Mouse (Mus musculus) retina, embryonic 14.5 days (tissue): ENCODE data around the gene Cenpv.
"Not testable (repeated sequence)": the region's sequence is repeated elsewhere in the genome, so short reads cannot be mapped to it uniquely, and the experiment has no call there.

Source experiments
- DNase-seq: peaks from one replicate; pipeline ENCODE4 v3.0.0-alpha.2; 2015; ENCODE audit warnings: low spot score

Gene Cenpv

DNA sequence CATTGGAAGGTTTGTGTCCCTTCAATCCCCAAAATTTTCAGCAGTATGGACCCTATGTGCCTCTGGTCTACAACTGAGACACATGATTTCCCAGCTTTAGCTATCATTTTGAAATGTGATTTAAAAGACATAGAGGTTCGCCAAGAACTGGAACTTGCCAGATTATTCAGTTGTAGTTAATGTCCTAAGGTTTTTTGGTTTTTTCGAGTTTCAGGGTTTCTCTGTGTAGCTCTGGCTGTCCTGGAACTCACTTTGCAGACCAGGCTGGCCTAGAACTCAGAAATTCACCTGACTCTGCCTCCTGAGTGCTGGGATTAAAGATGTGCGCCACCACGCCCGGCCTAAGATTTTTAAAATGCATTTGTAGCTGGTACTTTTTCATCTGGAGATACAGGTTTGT lies 14.6 kb upstream of the Cenpv start:
- no peak for DNase-seq

DNA sequence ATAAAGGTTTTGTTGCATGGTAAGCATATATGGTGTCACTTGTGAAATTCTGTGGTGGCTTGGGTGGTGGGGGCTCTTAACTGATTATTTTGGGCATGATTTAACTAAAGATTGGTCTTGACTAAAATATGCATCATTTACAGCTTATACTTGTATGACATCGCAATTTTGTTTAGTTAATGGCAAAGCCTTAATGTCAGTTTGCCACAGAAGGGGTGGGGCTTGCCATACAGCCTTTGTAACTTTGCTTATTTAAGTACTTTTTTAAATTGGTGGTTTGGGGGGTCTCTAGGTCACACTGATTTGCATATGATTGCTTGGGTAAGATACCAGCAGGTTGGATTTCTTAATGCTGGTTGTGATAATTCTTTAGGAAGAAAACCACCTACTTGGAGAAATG lies 14.1 kb upstream of the Cenpv start:
- no peak for DNase-seq

DNA sequence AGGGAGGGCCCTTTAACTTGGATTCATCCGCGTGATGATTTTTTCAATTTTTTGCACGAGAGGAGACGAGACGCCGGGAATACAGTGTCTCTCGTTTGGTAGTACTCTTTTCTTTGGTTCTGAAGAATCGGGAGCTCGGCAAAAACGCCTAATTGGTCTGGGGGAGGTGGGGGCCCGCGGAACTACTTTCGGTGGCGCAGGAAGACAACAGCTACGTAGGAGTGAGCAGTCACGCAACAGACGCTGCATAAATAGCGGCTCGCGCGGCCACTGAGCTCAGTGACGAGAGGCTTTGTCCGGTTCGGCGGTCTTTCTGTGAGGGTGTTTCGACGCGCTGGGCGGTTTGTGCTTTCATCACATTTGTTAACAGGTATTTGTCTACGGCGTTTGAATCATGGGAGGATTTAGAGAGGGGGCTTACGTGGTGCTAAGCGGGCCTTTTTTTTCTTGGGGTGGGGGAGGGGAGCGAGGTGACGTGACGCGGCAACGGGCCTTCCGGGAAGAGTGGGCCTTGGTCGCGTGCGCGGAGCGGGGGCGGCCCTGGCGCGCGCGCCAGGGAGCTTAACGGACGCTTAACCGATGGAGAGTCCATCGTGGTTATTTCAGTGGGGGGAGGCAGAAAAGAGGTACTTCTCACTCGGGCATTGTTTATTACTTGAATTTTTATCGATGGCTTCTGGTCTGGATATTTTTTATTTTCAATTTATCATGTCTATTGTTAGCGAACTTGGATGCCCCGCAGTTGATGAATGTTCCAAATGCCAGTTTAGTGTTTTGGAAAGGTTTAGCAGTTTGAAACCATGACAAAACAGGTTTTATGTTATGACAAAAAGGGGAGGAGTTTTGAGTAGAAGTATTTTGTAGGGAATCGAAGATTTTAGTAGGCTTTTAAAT lies 12.4 kb upstream of the Cenpv start:
- DNase-seq: peak; percentile 96

DNA sequence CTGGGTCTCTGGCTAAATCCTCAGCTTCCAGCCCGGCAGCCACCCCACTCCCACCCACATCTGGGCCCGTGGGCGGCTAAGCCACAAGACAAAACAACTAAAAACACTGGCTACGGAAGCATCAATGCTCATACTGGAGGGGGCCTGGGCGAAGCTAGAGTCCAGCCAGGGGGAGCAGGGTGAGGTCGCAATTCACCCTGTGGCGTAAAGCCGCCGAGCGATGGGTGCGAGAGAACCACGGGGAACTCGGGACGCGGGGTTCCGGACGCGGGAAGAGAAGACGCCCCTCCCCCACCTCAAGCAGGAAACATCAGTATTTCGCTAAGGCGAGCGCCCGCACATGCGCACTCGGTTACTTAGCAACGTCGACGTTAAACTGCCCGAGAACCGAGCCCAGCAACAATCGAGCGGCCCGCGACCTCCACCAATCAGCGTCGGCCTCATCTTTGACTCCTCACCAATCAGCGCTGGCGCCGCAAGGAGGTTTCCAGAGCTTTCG lies 11.7 kb upstream of the Cenpv start, which contains the start of gene Ubb:
Ubb (plus strand) TSS at position 445 of the 499 bp plus-strand sequence.
- DNase-seq: peak; percentile 100

DNA sequence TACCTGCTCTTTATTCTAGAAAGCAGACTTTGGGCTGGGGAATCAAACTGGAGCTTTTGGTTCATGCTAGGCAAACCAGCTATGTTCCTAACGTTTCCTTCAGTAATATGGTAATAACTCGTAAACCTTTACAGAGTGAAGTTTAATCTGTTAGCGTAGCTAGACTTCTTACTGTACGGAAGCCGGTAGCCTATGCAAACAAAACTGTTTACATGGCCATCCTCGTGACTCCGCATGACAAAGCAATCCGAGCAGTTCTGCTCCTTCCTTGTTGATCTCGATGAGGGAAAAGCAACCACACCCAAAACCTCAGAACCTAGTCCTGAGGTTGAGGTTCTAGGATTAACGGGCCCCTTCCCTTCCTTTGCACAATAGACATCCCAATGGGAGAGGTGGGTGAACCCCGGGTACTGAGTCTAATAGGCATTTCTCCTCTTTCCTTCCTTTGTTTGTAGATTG lies 11.2 kb upstream of the Cenpv start:
- peak; percentile 53 for DNase-seq

DNA sequence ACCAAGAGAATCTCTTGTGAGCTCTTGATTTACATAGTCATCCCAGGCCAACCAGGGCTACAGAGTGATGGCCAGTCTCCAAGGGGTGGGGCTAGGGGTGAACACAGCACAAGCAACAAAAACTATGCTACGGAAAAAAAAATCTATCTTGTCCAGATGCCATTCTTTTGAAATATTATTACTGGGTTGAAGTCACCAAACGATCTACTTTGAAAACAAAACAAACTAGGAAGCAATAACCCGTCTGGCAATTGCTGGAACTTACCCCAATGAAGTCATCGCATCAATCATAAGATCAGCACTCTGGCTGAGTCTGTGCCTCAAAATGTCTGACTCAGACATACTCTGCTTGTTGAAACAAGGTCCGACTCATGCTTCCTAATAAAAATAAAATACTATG lies 10.7 kb upstream of the Cenpv start:
- peak; percentile 40 for DNase-seq

DNA sequence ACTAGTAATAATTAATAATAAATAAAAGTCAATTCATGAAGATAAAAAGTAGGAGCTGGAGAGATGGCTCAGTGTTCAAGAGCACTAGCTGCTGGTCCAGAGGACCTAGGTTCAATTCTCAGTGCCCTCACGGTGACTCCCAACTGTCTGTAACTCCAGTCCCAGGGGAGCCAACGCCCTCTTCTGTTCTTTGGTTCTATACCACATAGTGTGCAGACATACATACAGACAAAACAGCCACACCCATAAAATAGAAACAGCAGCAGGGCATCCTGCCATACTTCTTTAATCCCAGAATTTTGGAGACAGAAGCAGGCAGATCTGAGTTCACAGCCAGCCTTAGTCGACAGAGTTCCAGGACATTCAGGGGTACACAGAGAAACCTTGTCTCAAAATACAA lies 4.9 kb upstream of the Cenpv start:
- no peak for DNase-seq

DNA sequence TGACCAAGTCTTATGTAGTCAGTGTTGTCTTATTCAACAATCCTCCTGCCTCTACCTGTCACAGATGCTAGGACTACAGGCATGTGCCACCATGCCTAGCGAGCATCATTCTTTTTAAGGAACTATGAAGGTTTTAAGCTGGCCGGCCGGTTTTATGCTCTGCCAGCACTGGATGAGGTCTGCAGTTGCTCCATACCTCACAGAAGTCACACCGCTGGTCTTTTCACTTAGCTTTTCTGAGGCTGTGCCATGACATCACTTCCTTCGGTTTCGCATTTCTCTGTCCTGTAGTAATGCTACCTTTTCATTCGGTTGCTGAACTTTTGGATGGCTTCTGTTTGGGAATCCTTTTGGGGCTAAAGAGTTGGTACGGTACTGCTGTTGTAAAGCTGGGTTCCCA lies 2.5 kb upstream of the Cenpv start:
- DNase-seq: no peak

DNA sequence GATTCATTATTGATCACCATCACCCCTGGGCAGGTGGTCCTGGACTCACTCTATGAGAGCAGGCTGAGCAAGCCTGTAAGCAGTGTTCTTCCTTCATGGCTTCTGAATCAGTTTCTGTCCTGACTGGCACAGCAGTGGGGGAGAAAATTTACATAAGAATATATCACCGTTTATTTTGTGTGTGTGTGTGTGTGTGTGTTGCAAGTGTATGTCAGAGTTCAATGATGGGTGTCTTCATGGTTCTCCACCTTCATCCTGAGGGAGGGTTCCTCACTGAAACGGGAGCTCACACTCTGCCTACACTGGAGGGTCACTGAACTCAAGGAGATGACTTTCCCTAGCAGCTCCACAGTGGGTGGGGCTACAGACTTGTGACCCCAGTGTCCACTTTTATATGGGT lies 1.9 kb upstream of the Cenpv start:
- DNase-seq: no peak

DNA sequence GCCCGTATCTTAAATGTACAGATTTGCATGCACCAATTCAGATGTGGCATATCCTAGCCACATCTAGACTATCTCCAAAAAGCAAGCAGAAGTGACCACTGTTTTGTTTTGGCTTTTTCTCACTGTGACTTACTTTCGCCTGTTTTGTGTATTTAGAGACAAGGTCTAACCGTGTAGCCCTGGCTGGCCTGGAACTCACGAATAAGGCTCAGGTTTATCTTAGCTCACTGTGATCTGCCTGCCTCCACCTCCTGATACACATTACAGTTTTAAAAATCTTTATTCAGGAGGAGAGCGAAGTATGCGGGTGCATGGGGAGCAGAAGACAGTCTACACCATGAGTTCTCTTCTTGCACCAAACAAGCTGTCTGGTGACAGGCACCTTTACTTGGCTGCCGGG lies 1.1 kb upstream of the Cenpv start:
- DNase-seq: no peak

DNA sequence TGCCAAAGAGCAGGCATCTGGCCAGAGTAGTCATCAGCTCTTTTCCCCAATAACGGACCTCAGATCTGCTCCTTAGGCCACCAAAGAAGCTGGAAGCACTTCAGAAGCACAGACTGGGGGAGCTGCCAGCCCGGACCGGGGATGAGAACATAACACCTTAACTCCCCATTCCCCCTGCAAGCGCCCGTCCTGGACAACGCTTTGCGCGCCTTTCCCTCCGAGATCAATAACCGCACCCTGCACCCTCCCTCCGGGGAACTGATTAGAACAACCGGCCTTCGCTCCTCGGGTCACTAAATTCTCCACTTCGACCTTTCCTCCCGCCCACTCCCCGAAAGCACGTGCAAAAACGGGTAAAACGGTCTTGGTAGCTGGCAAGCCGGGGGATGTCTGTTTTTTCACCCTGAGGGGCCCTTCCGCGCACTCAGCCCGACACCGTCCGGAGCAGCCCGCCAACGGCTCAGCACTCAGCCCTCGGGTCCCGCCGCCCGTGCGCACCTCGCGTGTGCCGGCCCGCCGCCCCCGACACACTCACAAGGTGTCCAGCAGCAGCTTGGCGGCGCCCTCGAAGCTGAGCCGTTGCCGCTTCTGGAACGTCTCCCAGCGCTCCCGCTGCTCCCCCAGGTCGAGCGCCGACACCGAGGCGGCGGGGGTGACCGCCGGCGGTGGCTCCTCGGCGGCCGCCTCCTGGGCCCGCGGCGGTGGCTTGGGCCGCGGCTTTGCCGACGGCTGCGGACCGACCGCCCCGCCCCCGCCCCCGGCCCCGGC lies 556 bp downstream of the Cenpv start:
- DNase-seq: peak; percentile 64

DNA sequence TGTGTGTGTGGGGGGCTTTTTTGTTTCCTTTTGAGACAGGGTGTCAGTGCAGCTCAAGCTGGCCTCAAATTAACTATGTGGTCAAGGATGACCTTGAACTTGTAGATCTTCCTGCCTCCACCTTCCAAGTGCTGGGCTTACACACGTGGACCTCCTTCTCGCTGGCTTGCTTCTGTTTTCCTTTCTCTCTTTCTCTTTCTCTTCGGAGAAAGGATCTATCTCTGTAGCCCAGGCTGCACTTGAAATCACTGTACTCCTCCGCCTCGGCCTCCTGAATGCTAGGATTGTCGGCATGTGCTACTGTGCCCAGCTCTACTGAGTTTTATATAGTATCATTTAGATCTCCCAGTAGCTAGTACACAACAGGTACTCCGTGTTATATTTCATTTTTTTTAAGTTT lies 1.5 kb downstream of the Cenpv start:
- DNase-seq: peak; percentile 30

DNA sequence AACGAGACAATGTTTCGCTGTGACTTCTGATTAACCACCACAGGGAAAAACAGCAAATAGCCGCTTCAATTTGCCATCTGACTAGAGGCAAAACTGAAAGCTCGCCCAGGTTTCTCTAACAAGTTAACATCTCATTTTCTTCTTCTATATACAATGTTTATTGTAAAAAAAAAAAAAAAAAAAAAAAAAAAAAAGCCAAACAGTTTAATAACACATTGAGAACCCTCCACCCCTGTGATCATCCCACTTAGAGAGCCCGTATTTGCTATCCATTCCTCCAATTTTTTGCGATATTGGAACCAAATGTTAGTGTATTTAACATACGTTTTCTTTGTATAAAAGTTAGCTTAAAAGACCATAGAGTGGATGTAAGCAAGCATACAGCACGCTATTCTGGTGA lies 2.0 kb downstream of the Cenpv start:
- DNase-seq: no peak

DNA sequence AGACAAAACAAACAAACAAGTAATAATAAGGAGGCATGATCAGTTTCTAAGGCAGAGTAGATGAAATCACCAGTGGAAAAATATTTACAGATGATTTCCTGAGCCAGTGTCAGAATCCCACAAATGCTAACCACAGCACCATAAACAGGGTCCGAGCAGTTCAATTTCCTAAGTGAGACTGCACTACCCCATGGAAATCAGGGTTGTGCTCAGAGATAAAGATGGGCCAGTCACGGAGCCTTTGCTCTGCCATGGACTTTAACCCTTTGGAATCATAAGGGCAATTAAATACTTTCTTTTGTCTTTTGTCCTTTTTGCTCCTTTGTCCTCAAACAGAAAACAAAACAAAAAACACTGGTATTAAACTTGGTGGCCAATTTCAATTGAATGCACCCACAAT lies 16.8 kb downstream of the Cenpv start:
- DNase-seq: no peak

DNA sequence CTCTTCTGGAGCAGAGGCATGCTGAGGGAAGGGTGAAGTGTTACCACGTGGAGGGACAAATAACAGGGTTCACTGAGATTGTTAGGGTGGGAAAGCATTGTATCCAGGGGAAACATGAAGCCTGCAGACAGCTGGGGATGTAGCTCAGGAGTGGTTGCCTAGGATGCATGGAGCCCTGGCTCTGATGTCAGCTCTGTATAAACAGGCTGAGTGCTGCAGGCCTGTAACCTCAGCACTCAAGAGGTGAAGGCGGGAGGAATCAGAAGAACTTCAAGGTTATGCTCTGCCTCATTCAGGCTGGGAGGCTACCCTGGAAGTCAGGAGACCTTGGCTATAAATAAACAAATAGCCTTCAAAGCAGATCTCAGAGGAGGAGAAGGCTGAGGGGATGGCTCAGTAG lies 20.1 kb downstream of the Cenpv start:
- DNase-seq: peak; percentile 15

DNA sequence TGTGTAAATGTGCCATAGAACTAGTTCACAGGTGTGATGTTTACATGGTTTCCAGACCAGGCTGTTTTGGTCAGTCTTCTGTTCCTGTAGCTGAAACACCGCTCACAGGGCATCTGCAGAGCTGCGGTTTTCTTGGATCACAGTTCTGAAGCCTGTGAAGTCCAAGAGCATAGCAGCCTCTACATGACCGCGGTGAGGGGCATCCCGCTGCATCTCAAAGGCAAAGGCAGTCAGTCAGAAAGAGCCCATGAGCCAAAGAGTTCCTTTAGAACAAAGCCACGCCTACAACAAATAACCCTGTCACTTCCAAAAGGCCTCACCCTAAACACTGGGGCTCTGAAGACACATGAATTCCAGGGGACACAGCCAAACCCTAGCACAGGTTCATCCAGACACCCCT lies 25.8 kb downstream of the Cenpv start:
- DNase-seq: no peak

DNA sequence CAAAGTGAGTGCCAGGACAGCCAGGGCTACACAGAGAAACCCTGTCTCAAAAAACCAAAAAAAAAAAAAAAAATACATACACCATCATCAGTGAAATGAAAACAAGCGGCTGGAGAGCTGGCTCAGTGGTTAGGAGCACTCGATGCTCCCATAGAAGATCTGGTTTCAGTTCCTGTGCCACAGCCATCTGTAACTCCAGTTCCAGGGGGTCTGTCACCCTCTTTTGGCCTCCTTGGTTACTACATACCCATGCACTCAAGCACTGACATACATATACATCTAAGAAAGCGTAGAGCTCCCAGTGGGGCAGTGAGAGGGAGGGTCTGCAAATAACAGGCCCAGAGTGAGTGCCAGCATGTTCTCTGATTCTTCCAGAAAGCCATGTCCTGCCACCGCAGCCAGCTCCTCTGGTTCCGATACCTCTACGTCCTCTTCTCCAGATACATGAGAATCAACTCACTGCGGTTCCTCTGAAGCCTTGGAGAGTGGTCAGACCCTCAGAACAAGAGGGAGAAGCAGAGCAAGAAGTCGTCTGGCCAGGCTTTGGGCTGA lies 26.5 kb downstream of the Cenpv start:
- DNase-seq: no peak

DNA sequence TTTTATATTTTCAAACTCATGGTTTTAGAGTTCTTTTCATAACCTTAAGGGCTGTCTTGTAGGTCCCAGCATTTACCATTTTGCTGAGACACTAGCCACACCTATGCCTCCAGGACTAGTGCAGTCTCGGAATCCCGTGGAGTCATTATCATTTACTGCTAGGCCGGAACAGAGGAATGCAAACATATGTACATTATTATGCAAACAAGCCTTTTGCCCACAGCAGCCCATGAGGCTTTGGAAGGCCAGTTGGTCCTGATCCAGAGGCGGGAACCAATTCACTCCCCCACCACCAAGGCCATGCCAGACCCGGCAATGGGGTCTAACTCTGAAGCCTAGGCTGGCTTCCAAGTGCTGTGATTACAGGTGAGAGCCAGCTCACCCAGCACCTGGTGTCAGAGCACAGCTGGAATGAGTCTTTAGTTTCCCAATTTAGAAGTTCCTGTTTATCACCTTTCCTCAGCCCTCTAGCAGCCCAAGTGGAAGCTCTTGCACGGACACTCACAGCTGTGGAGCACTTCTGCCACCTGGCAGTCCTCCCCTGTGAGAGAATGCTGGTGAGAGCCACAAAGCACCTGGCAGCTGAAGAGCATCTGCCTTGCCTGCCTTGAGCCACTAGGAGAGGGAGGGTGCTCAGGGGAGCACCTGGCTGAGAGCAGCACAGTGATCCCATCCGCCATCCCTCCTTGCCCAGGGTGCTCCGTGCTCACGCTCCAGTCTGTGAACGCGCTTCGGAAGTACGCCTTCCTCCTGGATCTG lies 27.4 kb downstream of the Cenpv start:
- no peak for DNase-seq

DNA sequence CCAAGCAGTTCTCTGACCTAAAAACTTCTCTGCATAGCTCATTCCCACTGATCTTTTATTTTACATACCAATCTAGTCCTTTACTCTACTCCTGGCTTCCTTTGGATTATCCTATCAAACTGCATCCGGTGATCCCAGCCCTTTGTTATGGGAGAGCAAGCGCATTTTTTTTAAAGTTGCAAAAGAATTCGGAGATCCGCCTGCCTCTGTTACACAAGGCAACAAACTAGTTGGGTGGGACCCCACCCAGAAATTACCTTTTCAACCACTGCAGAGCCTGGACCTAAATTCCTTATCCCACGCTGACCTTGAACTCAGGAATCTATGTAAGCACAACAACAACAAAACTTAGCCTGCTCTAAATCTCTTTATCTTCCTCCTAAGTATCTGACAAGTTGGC lies 28.1 kb downstream of the Cenpv start:
- DNase-seq: no peak

DNA sequence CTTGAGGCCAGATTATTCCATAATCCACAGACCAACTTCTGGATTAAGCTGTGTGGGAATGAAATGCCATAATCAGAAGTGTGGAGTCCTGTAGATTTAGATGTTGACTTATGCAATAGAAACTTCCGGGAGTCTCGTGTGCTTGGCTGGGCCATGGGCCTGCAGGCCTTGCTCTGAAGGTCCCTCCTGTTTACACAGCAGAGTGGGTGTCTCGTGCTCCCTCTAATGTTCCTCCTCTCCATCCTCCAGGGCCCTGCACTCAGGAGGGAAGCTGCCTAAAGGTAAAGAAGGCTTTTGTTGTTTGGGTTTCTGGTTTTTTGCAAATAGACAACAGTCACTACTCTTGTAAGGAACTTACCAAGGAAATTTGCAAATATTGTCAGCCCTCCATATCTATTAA lies 29.5 kb downstream of the Cenpv start:
- DNase-seq: no peak

DNA sequence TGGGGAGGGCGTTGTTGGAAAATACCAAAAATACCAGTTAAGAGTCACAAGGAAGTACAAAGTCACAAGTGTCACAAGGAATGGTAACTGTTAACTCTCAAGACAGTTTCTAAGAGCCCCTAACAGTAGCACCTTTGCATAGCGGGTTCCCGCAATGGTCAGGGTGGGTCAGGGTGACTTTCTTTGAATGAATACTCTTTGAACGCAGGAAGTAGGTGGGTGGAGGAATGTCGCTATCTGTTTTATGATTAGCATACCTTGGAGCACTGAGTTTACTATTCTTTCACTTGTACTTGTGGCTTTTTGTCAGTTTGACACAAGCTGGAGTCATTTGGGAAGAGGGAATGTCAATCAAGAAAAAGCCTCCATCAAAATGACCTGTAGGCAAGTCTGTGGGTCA lies 30.2 kb downstream of the Cenpv start:
- DNase-seq: not testable (repeated sequence)

DNA sequence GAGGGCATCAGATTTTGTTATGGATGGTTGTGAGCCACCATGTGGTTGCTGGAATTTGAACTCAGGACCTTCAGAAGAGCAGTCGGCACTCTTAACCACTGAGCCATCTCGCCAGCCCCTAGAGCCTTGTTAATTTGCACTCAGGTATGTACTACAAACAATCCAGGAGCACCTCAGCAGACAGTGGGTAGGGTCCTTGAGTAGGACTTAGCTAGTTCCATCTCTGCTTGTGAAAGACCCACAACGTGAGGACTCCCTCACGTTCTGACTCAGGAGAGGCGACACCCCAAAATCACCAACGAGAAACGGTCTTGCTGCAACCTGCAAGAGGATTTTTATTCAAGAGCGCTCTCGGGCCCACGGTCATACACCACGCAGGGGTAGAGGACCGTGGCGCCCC lies 30.7 kb downstream of the Cenpv start:
- DNase-seq: not testable (repeated sequence)
